Mouse (Mus musculus) heart, postnatal 25 days (tissue): ENCODE results near the gene Cyp2d10. TPM values are rescaled to one million over a fixed set of nuclear protein-coding genes. Genes with fewer than 3 reads are reported as not detected.
"Not testable (repeated sequence)": the region's sequence is repeated elsewhere in the genome, so short reads cannot be mapped to it uniquely, and the experiment has no call there.

Source experiments
- DNase-seq: peaks from one replicate; pipeline ENCODE4 v3.0.0; 2022; ENCODE audit warnings: low spot score
- intact Hi-C: fragments of 180-260 bp; cut with DNase I; formaldehyde crosslinking; loops from one replicate; pipeline ENCODE4 v1.15.1; 2025
- total RNA-seq, 2 experiments: library from RNA; stranded (reverse); gene quantifications; 2 replicates each; pipeline ENCODE4 v1.2.3; 2021

Cyp2d10 gene
- not detected for total RNA-seq

DNA sequence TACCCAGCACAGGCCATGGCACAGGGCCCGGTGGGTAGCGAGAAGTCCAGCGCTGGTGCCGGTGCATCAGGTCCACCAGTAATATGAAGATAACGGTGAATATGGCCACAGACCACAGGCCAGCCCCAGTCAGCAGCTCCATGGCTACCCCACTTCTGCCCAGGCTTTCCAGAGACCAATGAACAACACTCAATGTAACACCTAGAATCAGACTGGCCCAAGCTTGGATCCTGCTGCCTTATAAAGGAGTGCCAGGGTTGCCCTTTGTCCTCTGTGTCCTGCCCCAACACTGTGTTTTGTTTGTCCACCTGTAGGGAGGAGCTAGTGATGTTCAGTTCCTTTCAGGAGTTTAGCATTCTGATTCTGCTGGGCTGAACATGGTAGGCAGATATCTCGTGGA, at the start of gene Cyp2d10:
TSS of gene Cyp2d10 (minus strand) at position 215 of the 400 bp plus-strand sequence.
- no peak for DNase-seq
- intact Hi-C loops, result no loop called here

DNA sequence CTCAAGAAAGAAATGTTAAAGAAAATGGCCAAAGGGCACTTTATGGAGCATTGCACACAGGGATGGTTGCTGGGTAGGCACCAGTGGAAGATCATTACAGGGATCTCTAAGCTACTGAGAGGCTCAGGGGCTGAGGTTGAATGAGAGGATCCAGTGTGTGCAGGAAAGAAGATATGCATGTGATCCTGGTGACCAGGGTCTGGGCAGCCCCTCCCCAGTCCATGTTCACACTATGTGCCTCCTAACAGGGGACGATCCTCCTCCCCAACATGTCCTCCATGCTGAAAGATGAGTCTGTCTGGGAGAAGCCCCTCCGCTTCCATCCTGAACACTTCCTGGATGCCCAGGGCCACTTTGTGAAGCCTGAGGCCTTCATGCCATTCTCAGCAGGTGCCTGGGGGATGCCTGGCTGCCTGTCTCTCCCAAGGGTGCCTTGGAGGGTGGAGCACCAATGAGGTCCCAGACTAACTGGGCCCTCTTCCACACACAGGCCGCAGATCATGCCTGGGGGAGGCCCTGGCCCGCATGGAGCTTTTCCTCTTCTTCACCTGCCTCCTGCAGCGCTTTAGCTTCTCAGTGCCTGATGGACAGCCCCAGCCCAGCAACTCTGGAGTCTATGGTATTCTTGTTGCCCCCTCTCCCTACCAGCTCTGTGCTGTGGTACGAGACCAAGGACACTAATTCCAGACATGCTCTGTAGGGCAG, 49.2 kb upstream of the Cyp2d10 start:
- DNase-seq, intact Hi-C loops: not testable (repeated sequence)

DNA sequence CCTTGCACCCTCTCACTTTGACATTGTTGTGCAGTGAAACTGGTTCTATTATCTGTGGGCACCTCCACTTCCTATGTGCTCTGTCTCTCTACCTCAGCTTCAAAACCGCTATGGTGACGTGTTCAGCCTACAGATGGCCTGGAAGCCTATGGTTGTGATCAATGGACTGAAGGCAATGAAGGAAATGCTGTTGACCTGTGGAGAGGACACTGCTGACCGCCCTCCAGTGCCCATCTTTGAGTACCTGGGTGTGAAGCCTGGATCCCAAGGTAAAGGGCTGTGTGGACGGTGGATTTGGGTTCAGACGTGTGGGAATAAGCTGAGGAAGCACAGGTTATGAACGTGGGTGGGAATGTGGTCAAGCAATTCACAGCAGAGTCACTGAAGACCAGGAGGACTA, 46.5 kb upstream of the Cyp2d10 start:
- intact Hi-C loops, DNase-seq: not testable (repeated sequence)

DNA sequence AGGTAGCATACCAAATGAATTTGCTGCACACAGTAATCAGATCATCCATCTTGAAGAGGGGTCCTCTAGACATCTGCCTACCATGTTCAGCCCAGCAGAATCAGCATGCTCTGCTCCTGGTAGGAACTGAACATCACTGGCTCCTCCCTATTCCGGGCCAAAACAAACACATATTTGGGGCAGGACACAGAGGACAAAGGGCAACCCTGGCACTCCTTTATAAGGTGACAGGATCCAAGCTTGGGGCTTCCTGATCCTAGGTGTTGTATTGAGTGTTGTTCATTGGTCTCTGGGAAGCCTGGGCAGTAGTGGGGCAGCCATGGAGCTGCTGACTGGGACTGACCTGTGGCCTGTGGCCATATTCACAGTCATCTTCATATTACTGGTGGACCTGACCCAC, 45.1 kb upstream of the Cyp2d10 start:
- DNase-seq, intact Hi-C loops: not testable (repeated sequence)

GRCm38 (mm10) chr15:82450045-82450444, 43.0 kb upstream of the Cyp2d10 start:
- not testable (repeated sequence) for DNase-seq

GRCm38 (mm10) chr15:82445196-82445595, 38.2 kb upstream of the Cyp2d10 start:
- intact Hi-C loops, result no loop called here
- DNase-seq, result no peak

More at GRCm38 (mm10) chr15:82450045-82450444, 43.0 kb upstream of the Cyp2d10 start:
- intact Hi-C loops, result not testable (repeated sequence)

- intact Hi-C loops, result no loop called here
- DNase-seq, result no peak
Observed at GRCm38 (mm10) chr15:82443658-82444057, 36.7 kb upstream of the Cyp2d10 start.

GRCm38 (mm10) chr15:82437975-82438617, 31.1 kb upstream of the Cyp2d10 start:
- no peak for DNase-seq
- intact Hi-C loops, result no loop called here

DNA sequence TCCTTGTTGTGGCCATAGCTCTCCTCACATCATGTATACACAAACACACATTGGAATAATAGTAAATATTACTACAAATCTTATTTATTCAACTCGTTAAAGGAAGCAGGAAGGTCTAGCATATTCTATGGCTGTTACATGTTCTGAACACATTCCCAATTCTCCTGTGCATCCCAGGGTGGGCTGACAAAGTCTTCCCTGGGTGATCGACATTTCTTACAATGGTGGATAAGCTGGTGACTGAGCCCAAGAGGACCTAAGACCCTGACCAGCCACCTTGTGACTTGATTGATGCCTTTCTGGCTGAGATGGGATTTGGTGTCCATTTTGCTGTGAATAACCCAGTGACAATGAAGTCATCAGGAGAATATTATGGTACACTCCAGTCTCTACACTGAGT, 28.6 kb upstream of the Cyp2d10 start:
- no peak for DNase-seq
- intact Hi-C loops, result no loop called here

- DNase-seq, result no peak
- intact Hi-C loops, result no loop called here
Observed at GRCm38 (mm10) chr15:82435011-82435410, 28.0 kb upstream of the Cyp2d10 start.

GRCm38 (mm10) chr15:82434541-82434940, 27.5 kb upstream of the Cyp2d10 start:
- no peak for DNase-seq
- intact Hi-C loops, result no loop called here

- intact Hi-C loops, result no loop called here
Observed at GRCm38 (mm10) chr15:82433621-82434020, 26.6 kb upstream of the Cyp2d10 start.

DNA sequence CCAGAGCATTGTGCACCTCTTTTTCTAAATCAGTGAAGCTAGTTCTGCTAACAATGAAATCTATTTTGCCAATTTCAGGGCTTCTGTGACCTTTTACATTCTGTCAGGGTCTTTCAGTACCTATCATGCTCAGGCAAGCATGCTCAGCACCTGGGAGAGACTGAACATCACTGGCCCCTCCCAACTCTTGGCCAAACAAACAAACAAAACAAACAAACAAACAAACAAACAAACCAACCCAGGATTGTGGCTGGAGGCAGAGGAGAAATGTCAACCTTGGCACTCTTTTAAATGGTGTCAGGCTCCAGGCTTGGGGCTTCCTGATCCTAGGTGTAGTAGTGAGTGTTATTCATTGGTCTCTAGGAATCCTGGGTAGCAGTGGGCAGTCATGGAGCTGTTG, 26.1 kb upstream of the Cyp2d10 start, which contains the start of gene Cyp2d9:
TSS of gene Cyp2d9 (plus strand) at position 301 of the 400 bp plus-strand sequence.
- intact Hi-C loops, result no loop called here
- DNase-seq, result no peak

More at GRCm38 (mm10) chr15:82433621-82434020, 26.6 kb upstream of the Cyp2d10 start:
- no peak for DNase-seq

GRCm38 (mm10) chr15:82423471-82423870, 16.5 kb upstream of the Cyp2d10 start:
- no peak for DNase-seq
- intact Hi-C loops, result no loop called here

- no peak for DNase-seq
- intact Hi-C loops, result no loop called here
Observed at GRCm38 (mm10) chr15:82422935-82423334, 15.9 kb upstream of the Cyp2d10 start.

- intact Hi-C loops, result no loop called here
- DNase-seq, result no peak
Observed at GRCm38 (mm10) chr15:82418616-82419015, 11.6 kb upstream of the Cyp2d10 start.

DNA sequence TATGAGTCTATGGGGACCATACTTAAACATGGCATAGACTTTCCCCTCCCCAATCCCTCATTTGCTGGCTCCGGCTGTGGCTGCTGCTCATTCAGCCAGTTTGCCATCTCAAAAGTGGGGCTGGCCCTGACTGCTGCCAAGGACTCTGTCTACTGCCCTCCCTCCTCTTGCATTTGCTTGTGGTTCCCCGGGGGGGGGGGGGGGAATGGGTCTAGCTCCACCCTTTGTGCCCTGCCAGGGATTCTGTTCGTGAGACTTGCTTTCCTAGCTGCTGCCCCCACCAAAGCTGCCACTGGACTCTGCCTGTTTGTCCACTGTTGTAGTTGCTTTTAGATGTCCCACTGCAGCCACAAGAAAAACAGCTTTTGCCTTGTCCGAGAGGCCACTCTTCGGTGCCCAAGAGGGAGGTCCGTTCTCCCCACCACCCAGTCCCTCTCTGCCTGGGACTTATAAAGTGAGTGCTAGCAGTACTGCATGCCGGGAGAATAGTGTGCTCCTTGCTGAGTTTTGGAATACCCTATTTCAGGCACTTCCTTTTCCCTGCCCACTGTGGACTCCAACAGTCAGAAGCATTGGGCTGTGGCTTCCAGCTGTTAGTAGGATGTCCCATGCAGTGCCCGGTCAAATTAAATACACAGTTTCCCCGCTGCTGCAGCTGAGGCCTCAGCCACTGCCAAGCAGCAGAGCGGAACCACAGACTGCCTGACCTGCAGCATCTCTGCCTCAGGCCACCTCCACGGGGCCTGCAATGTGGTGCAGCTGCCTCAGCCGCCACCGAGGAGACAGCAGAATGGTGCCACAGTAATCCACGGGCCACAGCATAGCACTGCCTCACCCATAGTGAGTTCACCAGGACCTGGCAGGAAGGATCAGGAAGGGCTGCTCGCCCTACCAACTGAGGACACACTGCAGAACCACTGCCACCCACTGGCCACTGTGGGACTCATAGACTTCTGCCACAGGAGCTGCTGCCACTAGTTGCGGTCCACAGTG, 10.1 kb upstream of the Cyp2d10 start:
- intact Hi-C loops, result loop anchor here (1.0 to 2.0 kb wide), 3 partner anchors 32 to 151 kb away; partner anchors contain the start of gene Ndufa6
- peak; percentile 78 for DNase-seq

DNA sequence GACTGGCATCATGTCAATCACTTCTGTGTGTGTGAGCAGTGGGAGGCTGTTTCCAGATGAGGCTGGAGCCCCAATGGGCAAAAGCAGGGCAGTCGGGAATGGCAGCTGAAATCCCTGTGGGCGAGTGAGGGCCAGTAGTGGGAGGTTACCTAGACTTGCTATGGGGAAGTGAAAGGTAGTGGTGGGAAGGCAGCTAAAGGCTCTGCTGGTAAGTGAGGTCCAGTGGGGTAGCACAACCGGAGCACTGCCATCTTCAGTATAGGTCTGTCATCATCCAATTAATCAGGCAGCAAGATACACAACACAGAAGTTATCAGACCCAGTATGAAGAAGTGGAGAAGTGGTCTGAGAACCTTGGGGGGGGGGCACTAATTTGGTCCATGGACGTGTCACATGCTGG, 541 bp upstream of the Cyp2d10 start:
- no peak for DNase-seq
- intact Hi-C loops, result no loop called here

GRCm38 (mm10) chr15:82404163-82404562, 2.8 kb downstream of the Cyp2d10 start:
- intact Hi-C loops, result no loop called here
- DNase-seq, result no peak

GRCm38 (mm10) chr15:82403606-82404005, 3.4 kb downstream of the Cyp2d10 start:
- intact Hi-C loops, result no loop called here
- DNase-seq, result no peak
